Mouse (Mus musculus) heart, adult 8-10 months (tissue): ENCODE results near the gene Cabin1. TPM values are rescaled to one million over a fixed set of nuclear protein-coding genes. Genes with fewer than 3 reads are reported as not detected.

ENCODE experiments used
- DNase-seq: peaks from one replicate; pipeline ENCODE4 v3.0.0; 2022; ENCODE audit warnings: low spot score
- total RNA-seq, 4 experiments: library from RNA; stranded (reverse); gene quantifications; 2 replicates each; pipeline ENCODE4 v1.2.4; 2022

Cabin1 gene
- total RNA-seq, 4 experiments from 2014 or later, result 15.5 to 22.0 (median 20.8) TPM

DNA sequence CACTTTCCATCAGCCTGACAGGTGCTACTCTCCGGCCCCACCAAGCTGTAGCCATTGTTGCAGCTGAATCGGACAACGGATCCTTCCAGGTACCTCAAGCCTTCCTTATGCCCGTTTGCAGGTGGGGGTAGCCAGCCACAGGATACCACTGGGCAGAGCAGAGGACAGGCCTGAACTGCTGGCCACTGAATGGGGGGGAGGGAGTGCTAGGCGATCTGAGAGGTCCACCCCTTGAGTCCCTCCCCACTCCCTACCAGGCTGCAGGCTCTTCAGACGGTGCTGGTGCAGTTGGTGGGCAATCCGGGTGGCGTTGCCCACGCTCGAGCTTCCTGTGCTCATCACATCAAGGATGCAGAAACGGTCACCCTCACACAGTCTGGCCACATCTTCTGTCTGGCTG lies 126.4 kb downstream of the Cabin1 start:
- DNase-seq, result no peak

DNA sequence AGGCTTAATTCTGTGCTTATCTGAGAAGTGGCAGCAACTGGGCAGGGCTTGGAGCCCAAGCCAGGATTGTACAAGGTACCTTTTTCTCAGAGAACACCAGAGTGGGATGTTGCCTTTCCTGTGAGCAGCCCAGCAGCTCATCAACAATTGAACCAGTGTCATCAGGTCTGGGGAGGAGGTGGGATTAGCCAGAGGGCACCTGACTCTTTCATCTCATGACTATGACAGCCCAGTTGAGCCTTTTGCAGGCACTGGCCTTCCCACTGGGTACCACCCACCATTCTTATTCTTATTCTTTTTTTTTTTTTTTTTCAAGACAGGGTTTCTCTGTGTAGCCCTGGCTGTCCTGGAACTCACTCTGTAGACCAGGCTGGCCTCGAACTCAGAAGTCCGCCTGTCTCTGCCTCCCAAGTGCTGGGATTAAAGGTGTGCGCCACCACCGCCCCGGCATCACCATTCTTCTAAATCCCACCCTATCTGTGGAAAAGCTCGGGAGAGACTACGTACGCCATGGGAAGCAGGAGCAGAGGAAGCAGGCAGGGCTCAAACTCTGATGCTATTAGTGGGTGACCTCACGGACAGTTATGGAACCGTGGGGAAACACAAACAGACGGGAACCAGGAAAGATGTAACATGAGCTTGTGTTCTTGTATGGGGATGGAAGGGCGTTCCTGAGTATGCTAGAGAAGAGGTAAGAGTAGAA lies 127.9 kb downstream of the Cabin1 start:
- no peak for DNase-seq

DNA sequence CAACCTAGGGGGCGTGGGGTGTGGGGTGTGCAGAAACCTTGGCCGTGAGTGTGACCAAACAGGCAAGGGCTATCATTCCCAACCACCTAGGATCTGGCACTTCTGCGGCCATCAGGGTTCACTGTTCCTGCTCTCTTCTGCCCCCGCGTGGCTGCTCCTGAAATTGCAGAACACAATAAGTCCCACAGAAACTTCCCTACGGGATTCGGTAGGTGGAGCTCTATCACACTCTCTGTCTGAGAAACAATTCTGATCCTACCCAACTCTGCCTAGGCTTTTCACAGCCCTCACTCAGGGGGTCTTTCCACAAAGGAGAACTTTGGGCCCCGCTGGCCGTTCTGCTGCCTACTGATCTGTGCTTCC lies 128.5 kb downstream of the Cabin1 start:
- peak; percentile 93 for DNase-seq

DNA sequence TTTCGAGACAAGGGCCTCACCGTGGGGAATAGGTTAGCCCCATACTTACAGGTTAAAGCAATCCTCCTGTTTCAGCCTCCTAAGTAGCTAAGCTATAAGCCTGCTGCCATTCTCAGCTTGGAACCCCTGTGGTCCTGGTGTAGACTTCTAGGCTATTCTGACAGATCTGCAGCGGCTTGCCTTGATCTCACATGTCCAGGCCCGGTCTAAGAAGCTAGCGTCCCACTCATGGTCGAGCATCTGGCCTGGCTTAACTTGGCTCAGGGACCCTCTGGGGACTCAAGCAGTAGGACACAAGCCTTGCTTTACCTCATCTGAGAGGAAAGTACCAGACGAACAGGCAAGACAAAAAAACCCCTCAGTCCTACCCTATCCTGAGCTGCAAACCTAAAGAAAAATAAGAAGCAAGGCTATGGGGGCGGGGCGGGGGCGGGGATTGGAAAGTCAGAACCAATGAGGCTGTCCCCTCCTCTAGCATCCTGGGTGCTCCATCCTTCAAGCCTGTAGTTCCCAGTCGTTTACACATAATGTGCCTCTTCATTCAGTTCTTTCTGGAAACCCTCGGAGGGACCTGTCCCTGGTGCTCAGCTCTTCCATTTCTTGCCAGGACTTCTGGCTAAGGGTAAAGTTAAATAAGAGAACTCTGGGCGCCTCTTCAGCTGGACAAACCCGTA lies 129.0 kb downstream of the Cabin1 start:
- DNase-seq, result no peak

DNA sequence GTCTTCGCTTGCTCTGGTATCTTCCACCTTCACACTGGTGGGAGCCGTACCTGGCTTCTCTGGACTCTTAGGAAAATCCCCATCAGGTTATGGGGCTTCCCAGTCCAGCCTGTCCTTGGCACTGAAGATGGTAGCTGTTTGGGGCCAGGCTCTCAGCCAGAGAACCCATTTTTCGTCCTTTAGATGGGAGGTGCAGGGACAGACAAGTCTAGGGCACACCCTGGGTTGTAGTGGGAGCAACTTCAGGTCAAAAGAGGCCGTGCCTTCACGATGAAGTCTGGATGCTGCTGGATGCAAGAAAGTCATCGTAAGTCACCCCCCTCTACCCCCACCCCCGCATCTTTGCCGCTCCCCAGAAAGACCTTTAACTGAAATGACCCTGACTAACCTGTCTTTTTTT lies 129.5 kb downstream of the Cabin1 start:
- no peak for DNase-seq

DNA sequence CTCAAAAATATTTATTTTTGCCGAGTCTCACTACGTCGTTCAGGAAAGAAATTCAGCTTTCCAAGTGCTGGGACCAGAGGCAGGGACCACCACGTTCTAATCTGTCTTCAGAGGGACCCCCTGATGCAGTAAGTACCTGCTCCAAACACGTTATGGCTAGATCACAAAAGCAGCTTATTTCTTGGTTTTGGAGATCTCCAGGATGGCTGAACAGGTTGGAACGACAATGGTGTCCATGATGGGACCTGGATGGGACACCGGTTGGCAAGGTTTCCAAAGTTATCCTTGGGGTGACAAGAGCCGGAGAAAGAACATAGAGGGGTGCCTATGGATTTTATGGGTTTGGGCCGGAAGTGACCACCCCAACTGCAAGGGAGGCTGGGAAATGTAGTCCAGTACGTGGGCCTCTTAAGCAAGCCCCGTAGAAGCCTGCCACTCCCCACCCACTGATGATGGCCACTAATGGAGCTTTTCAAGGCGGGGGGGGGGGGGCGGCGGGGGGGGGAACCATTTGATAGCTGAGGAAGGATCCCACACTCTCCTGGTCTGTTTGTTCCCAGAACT lies 130.5 kb downstream of the Cabin1 start:
- DNase-seq, result no peak

DNA sequence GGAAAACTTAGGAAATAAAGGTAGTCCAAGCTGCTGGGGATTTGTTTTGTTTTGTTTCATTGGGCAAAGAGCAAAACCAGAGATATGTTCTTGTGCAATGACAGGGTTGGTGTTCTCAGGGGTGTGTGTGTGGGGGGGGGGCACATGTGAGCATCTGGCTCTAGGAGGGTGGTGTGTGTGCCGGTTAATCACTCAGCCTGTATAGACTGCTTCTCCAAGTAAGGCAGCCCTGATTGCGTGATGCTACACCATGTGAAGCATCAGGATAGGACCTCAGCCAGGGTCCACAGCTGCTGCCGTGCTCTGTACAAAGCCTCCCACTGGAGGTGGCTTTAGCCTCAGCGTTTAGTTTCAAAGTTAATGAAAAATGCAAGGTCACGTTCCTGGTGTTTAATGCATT lies 131.1 kb downstream of the Cabin1 start:
- DNase-seq, result peak; percentile 39

DNA sequence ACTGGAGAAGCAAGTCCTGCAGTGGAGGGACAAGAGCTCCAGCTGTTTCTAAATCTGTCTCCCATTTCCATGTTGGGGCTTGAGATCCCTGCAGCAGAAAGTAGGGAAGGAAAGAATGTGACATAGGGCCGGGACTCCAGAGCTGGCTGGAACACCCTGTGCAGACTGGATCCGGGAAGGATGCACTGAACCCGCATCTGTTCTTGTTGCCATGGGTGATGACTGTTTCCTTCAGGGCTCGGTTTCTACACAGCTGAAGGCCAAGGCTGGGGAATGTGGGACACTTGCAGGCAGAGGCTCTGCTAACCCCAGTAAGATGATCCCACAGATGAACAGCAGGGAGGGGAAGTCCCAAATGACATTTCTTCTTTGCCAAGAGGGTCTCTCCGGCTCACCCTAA lies 131.5 kb downstream of the Cabin1 start:
- peak; percentile 83 for DNase-seq

DNA sequence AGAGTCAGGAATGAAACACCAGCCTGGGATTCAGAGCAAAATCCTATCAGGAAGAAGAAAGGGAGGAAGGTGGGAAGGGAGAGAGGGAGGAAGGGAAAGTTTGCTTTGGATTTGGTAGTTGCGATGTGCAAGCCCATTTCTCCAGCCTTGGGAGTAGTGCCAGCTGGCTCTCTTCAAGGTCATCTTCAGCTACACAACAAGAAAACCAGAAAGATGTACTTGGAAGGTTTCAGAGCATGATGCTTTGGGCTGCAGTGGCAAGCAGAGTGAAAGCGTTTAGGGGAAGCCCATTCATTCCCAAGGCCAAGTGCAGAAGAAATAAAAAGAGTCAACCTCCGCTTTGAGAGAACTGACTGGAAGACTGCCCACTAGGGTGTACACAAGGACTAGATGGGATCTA lies 136.7 kb downstream of the Cabin1 start:
- no peak for DNase-seq

DNA sequence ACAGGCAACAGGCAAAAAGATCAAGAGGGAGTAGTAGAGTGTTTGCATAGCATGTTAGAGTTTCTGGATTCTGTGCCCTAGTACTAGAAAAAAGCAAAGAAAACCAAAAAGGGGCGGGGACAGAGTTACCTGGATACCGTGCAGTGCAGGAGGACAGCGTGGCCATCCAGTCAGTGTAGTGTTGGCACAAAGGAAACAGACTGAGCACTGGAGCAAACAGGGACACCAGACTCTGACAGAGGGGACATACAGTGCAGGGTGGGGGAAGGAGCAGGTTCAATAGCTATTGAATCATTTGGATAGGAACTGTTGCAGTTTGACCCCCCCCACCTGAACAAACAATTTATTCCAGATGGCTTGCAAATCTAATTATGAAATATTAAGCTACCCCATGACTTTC lies 137.2 kb downstream of the Cabin1 start:
- no peak for DNase-seq

DNA sequence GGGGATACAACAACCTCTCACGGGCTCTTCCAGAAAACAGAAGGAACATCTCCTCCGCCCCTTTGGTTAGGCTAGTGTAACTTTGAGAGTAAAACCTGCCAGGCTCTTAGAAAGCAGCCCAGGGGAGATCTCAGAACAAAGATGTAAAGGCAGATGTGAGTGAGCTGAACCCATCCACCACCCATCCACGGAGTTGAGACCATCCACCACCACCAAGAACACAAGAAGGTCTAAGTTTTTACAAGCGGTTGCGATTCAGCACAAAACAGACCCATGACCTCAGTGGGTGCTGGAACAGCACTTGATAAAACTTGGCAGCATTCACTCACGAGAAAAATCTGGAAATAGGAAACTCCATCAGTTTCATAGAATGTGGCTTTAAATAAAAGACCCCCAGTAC lies 138.2 kb downstream of the Cabin1 start:
- no peak for DNase-seq

DNA sequence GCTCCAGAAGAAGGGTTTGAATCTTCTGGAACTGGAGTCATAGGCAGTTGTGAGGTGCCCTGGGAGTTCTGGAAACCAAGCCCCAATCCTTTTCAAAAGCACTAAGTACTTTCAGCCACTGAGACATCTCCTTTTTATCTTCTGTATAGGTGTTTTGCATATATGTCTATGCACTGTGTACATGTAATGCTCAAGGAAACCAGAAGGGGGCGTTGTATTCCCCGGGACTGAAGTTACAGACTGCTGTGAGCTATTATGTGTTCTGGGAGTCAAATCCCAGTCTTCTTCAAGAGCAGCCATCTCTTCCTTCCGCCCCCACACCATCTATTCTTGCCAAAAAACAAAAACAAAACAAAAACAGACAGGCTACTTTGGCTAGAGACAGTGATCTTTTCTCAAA lies 143.3 kb downstream of the Cabin1 start:
- no peak for DNase-seq

DNA sequence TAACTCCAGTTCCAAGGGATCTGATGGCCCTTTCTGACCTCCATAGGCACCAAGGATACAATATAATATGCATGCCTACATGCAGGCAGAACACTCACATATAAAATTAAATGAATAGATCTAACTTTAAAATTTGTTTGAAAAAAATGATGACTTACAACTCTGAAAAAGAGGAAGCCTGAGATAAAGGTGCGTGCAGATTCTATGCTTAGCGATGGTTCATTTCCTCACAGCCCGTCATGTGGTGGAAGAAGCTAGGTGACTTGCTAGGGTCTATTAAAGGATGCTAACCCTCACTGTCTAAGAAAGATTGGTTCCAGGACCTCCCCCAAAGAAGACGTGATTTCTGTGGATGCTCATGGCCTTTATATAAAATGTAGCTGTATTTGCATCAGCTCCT lies 148.1 kb downstream of the Cabin1 start:
- DNase-seq, result no peak

DNA sequence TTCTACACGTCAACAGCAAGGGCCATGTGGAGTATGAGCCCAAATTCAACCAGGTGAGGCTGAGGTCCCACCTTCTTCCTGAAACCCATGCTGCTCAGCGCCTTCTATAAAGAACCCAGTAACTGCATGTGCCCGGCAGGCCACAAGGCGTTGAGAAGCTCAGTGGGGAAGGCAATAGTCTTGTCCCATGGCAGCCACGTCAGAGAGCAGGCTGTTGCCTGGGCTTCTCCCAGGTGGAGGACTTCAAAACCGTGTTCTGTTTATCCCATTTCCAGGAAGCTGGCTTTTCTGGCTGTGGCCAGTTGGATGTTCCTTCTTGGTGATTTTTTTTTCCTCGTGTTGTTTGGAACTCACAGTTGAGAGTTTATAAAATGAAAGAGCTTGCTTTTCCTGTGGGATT lies 153.7 kb downstream of the Cabin1 start:
- no peak for DNase-seq

DNA sequence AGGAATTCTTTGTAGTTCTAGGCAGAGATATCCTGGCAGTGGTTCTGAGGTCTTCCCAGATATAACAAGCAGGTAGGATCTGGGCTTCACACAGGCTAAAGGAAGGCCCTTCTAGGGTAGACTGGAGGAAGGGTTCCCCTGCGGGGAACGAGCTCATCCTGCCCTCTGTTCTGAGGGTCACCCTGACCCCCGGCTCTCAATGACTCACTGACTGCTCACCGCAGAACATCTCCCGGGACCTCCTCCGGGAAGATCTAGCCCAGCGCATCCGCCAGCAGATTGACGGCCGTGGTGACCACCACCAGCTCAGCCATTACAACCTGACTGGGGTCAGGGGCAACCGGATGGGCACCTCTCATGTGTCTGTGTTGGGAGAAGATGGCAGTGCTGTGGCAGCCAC lies 155.2 kb downstream of the Cabin1 start:
- no peak for DNase-seq

DNA sequence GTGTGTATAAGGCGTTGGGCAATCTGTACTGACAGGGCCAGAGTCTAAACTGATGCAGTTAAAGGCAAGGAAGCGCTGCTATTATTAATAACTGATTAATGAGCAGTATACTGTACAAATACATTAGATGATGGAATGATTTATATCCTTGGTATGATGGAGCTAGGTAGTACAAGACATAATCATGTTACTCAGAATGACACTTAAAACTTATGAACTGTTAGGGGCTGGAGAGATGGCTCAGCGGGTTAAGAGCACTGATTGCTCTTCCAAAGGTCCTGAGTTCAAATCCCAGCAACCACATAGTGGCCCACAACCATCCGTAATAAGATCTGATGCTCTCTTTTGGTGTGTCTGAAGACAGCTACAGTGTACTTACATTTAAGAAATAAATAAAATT lies 156.9 kb downstream of the Cabin1 start:
- no peak for DNase-seq

DNA sequence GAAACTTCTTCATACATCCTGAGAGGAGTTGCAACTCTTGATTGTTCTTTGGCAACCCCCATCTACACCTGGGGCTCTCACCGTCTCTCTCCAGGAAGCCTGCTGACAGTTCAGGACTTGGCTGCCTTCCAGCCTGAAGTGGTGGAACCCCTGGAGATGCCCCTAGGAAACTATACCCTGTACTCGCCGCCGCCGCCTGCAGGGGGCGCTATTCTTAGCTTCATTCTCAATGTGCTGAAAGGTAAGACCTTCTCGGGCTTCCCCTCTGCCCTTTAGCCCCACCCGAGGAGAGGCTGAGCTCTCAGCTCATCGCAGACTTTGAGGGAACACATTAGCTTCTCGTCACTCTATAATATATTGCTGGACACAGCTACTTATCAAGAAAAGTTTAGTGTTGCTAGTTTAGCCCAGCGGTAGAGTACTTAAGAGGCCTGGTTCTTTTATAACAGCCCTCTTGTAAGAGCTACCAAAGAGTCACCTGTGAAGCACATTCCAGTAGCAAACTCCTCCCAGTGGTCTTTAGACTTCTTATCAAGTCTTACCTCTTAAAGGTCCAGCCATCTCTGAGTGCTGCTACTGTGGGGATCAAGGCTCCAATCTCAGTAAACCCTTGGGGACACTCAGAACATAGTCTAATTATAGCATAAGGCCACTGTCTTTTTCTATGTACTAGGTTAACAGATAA lies 158.8 kb downstream of the Cabin1 start:
- DNase-seq, result no peak

DNA sequence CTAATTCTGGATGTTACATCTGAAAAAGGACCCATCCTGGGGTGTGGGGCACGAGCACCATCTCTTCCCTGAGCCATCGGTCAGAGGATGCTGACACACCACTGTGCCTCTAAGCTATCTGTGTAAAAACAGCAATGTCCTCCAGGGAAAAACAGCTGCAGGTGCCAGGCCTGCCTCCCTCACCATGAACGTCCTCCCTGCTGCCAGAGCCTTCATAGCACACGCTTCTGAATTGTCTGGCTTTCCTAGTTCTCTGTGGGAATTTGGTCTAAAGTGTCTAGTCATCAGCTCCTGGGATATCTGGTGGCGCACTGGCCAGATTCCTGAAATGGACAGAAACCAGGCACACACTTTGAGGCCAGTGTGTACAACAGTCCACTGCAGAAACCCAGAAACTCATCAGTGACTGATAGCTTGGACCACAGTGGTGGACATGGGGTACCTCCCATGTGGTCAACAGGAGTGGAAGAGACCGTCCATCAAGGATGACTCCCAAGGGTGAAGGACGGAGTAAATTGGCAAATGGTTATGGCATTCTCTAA lies 163.9 kb downstream of the Cabin1 start:
- DNase-seq, result no peak
